ENCODE assay signal across 8 mouse cellular contexts in the genomic region with DNA sequence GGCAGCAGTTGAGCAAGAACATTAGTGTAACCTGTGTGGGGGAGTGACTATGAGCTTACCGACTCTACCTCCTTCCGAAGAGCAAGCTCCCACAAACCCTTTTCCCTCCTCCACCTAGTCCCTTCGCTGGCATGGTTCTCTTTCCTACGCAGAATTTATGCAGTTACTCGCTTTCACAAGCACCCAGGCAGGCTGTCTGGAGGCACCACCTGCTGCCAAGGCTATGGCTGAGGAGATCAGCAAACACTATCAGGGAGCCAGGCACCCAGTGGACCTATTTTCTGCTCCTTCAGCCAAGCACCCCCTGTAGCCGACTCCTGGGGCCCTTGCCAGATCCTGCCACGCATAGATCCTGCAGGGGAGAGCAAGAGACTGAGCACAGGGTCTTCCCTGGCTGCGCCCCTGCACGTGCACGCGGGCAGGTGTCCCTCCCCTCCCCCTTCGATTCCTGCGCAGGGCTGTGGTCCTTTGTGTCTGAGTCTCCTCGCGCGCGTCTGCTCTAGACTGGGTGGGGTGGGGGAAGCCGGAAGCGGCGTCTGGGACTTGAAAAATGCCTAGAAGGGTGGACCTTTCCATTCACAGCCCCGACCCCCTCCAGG.
DNase-seq lines count a peak whose midpoint lies in the region; ATAC-seq and TF ChIP-seq lines count a peak whose summit lies in the region.

No protein-coding gene starts in this region.

- peak overlapping the region; percentile 70 for H3K27ac ChIP-seq in heart, embryonic 11.5 days (ENCODE audit: low read depth, low read length)
- H3K27ac ChIP-seq in lung, embryonic 15.5 days = peak overlapping the region; percentile 96

- H3K36me3 ChIP-seq in heart, embryonic 11.5 days (ENCODE audit: control insufficient read depth, insufficient read depth, low read length) = no peaks in the 10 kb centered on the region
- no peaks in the 10 kb centered on the region for H3K36me3 ChIP-seq in lung, embryonic 15.5 days

- no peak; the same call in 1 of the 2 replicates for TF ChIP-seq POLR2A in brain, embryonic 14.5 days (IDR thresholded peaks at IDR 0.05; ENCODE audit: borderline replicate concordance, extremely low read depth, insufficient read depth, insufficient read length, poor library complexity, severe bottlenecking)

- peak; percentile 53 for ATAC-seq in heart, embryonic 11.5 days (replicated peaks; ENCODE audit: insufficient number of reproducible peaks, low FRiP score, low TSS enrichment)
- ATAC-seq in lung, embryonic 15.5 days (ENCODE audit: borderline replicate concordance, extremely low read depth, low FRiP score, low TSS enrichment) = peak; percentile 72

- peak overlapping the region; percentile 43 for H3K4me3 ChIP-seq in heart, embryonic 11.5 days (ENCODE audit: low read depth, low read length)
- peak overlapping the region; percentile 34 for H3K4me3 ChIP-seq in lung, embryonic 15.5 days

- peaks cover 13% of the 10 kb centered on the region; the same call in 1 of the 2 replicates for H3K4me1 ChIP-seq in heart, embryonic 11.5 days (ENCODE audit: control insufficient read depth, insufficient read depth, low read length)
- H3K4me1 ChIP-seq in lung, embryonic 15.5 days = peaks cover 37% of the 10 kb centered on the region

- no peaks in the 10 kb centered on the region for H3K27me3 ChIP-seq in heart, embryonic 11.5 days (ENCODE audit: control insufficient read depth, insufficient read depth, low read length)
- no peaks in the 10 kb centered on the region for H3K27me3 ChIP-seq in lung, embryonic 15.5 days

- WGBS in heart, embryonic 11.5 days (ENCODE audit: insufficient replicate concordance) = 2% methylated on average over 21 of the region's 21 CpGs
- WGBS in lung, embryonic 15.5 days = 4% methylated on average over 21 of the region's 21 CpGs

- peak overlapping the region; percentile 81 for H3K4me2 ChIP-seq in heart, embryonic 11.5 days
- peak overlapping the region; percentile 80 for H3K4me2 ChIP-seq in lung, embryonic 15.5 days

- no peak for TF ChIP-seq CTCF in brain, embryonic 14.5 days (IDR thresholded peaks at IDR 0.05; ENCODE audit: borderline replicate concordance, extremely low read depth, insufficient read depth, insufficient read length)

- H3K9me3 ChIP-seq in heart, embryonic 11.5 days (replicated peaks; ENCODE audit: control insufficient read depth, low read length) = no peaks in the 10 kb centered on the region
- H3K9me3 ChIP-seq in lung, embryonic 15.5 days = no peaks in the 10 kb centered on the region

- DNase-seq in adrenal gland, adult 2 months = peak; percentile 32
- no peak for DNase-seq in adrenal gland, adult 18-20 months (ENCODE audit: low spot score in 2 of 2)
- peak; percentile 92 for DNase-seq in brain, embryonic 14.5 days (ENCODE audit: low read depth)
- DNase-seq in layer of hippocampus, adult 18-20 months (ENCODE audit: low spot score in 2 of 2) = peak; percentile 35 to 54
- peak; percentile 50 for DNase-seq in right cerebral cortex, postnatal 14 days
- DNase-seq in cerebellum, adult 11 months = no peak

- peak overlapping the region; percentile 75 for H3K9ac ChIP-seq in heart, embryonic 11.5 days (ENCODE audit: low read depth, low read length)
- H3K9ac ChIP-seq in lung, embryonic 15.5 days = peak overlapping the region; percentile 52

Comparison
In these comparisons a context has a peak if more than half of its experiments do, and no peak if none do; other contexts are left out.
1. DNase-seq: peak in adrenal gland, adult 2 months (single experiment), brain, embryonic 14.5 days (single experiment), layer of hippocampus, adult 18-20 months (2 of 2) and right cerebral cortex, postnatal 14 days (single experiment); none in adrenal gland, adult 18-20 months (0 of 2) and cerebellum, adult 11 months (single experiment).